24 mouse cellular contexts compared by ENCODE assay signal in the genomic region with DNA sequence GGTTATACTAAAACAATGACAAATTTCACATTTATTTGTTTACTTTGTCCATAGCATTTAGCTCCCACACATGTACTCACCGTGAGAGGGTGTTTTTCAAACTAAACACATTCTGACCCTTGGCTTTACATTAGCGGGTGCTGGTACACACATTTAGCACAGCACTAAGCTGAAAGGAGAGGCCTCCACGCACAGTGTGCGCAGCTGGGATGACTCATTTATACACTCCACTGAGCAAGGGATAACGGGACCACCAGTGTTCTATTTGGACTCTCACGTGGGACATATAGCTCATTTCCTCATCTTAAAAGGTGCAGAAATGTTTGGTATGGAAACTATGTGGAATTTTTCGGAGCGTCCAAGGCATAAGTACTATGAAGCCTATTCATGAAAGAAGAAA.
DNase-seq lines count a peak whose midpoint lies in the region; ATAC-seq and TF ChIP-seq lines count a peak whose summit lies in the region.
"Had no signal": no experiment of that assay in that cellular context is flagged by ENCODE, and none has a peak within 500 bp of the region (broad histone marks: within the 10 kb centered on the region; RNA-seq: fewer than 3 reads in every experiment).

No protein-coding gene starts in this region.

- ATAC-seq in lung, embryonic 14.5 days (ENCODE audit: insufficient read depth): peak; percentile 68
- ATAC-seq in midbrain, embryonic 11.5 days (ENCODE audit: low FRiP score): no peak
- ATAC-seq in midbrain, embryonic 16.5 days: no peak
- peak; percentile 66; the same call in 1 of the 2 replicates for ATAC-seq in stomach, embryonic 15.5 days (ENCODE audit: insufficient read depth, low FRiP score, low read depth)
- no peak for ATAC-seq in stomach, postnatal 0 days (ENCODE audit: low FRiP score, low TSS enrichment)
- ATAC-seq: forebrain, embryonic 15.5 days had no signal

- peak; percentile 17 for DNase-seq in lung, embryonic 14.5 days
- no peak for DNase-seq in lung, postnatal 25 days (ENCODE audit: low spot score)
- DNase-seq in midbrain, embryonic 11.5 days (ENCODE audit: low spot score, missing footprints): peak; percentile 81
- no peak for DNase-seq in stomach, postnatal 0 days (ENCODE audit: low spot score)
- DNase-seq: adrenal gland, adult 2 months; adrenal gland, postnatal 14 days; B cell, adult 2 months; cerebellum, adult 11-12 months; cerebellum, adult 8-10 months; cerebellum, postnatal 10 days; cerebellum, postnatal 36 days; gastrocnemius, postnatal 25 days; heart, adult 2 months had no signal

- TF ChIP-seq CTCF in lung, embryonic 14.5 days (IDR thresholded peaks at IDR 0.05; ENCODE audit: low read depth): no peak
- no peak for TF ChIP-seq CTCF in stomach, postnatal 0 days (IDR thresholded peaks at IDR 0.05; ENCODE audit: low read depth)

- no peaks in the 10 kb centered on the region for H3K4me1 ChIP-seq in lung, embryonic 14.5 days (ENCODE audit: insufficient read depth)
- peaks cover 9% of the 10 kb centered on the region; the same call in 1 of the 2 replicates for H3K4me1 ChIP-seq in midbrain, embryonic 11.5 days (ENCODE audit: control insufficient read depth, insufficient read depth, low read length)
- H3K4me1 ChIP-seq in midbrain, embryonic 16.5 days (ENCODE audit: control insufficient read depth, insufficient read depth, low read length): peaks cover 5% of the 10 kb centered on the region
- 0 out of 2 replicates have a peak, but pooled peaks cover 4% of the 10 kb centered on the region for H3K4me1 ChIP-seq in stomach, embryonic 15.5 days
- H3K4me1 ChIP-seq in stomach, postnatal 0 days (replicated peaks; ENCODE audit: control insufficient read depth, insufficient read depth): no peaks in the 10 kb centered on the region
- H3K4me1 ChIP-seq: embryonic facial prominence, embryonic 13.5 days; forebrain, embryonic 15.5 days had no signal

- no peak overlapping the region for H3K4me2 ChIP-seq in lung, embryonic 14.5 days
- H3K4me2 ChIP-seq in midbrain, embryonic 11.5 days: no peak overlapping the region
- H3K4me2 ChIP-seq in midbrain, embryonic 16.5 days (ENCODE audit: low read length): no peak overlapping the region
- no peak overlapping the region for H3K4me2 ChIP-seq in stomach, embryonic 15.5 days
- H3K4me2 ChIP-seq in stomach, postnatal 0 days (replicated peaks; ENCODE audit: low read depth): no peak overlapping the region
- H3K4me2 ChIP-seq: embryonic facial prominence, embryonic 13.5 days; forebrain, embryonic 12.5 days; forebrain, embryonic 15.5 days; hindbrain, embryonic 12.5 days; hindbrain, embryonic 15.5 days had no signal

- H3K4me3 ChIP-seq in lung, embryonic 14.5 days (ENCODE audit: low read depth, low read length): no peak overlapping the region
- no peak overlapping the region for H3K4me3 ChIP-seq in midbrain, embryonic 11.5 days (ENCODE audit: low read depth, low read length)
- H3K4me3 ChIP-seq in midbrain, embryonic 16.5 days (ENCODE audit: low read depth, low read length): no peak overlapping the region
- H3K4me3 ChIP-seq in stomach, embryonic 15.5 days (replicated peaks): no peak overlapping the region
- no peak overlapping the region for H3K4me3 ChIP-seq in stomach, postnatal 0 days (ENCODE audit: low read depth, low read length)
- H3K4me3 ChIP-seq: embryonic facial prominence, embryonic 10.5 days; embryonic facial prominence, embryonic 13.5 days; erythroblast, embryonic 14.5 days; forebrain, embryonic 12.5 days; forebrain, embryonic 15.5 days; heart, adult 2 months; heart, embryonic 10.5 days; hindbrain, embryonic 12.5 days; hindbrain, embryonic 15.5 days had no signal

- no peak overlapping the region for H3K9ac ChIP-seq in lung, embryonic 14.5 days
- no peak overlapping the region for H3K9ac ChIP-seq in midbrain, embryonic 11.5 days (ENCODE audit: low read length)
- H3K9ac ChIP-seq in midbrain, embryonic 16.5 days (ENCODE audit: low read depth, low read length): no peak overlapping the region
- no peak overlapping the region for H3K9ac ChIP-seq in stomach, embryonic 15.5 days
- no peak overlapping the region for H3K9ac ChIP-seq in stomach, postnatal 0 days (ENCODE audit: low read length)
- H3K9ac ChIP-seq: embryonic facial prominence, embryonic 13.5 days; forebrain, embryonic 12.5 days; forebrain, embryonic 15.5 days; hindbrain, embryonic 12.5 days; hindbrain, embryonic 15.5 days had no signal

- no peaks in the 10 kb centered on the region for H3K36me3 ChIP-seq in lung, embryonic 14.5 days (ENCODE audit: insufficient read depth)
- no peaks in the 10 kb centered on the region for H3K36me3 ChIP-seq in midbrain, embryonic 11.5 days (ENCODE audit: control insufficient read depth, insufficient read depth, low read length)
- no peaks in the 10 kb centered on the region for H3K36me3 ChIP-seq in midbrain, embryonic 16.5 days (ENCODE audit: control insufficient read depth, insufficient read depth, low read length)
- H3K36me3 ChIP-seq in stomach, embryonic 15.5 days: no peaks in the 10 kb centered on the region
- H3K36me3 ChIP-seq in stomach, postnatal 0 days (ENCODE audit: control insufficient read depth, insufficient read depth, low read length): no peaks in the 10 kb centered on the region
- H3K36me3 ChIP-seq: embryonic facial prominence, embryonic 10.5 days; embryonic facial prominence, embryonic 13.5 days; forebrain, embryonic 12.5 days; forebrain, embryonic 15.5 days; G1E; heart, embryonic 10.5 days; hindbrain, embryonic 12.5 days; hindbrain, embryonic 15.5 days had no signal

- no peak overlapping the region for H3K27ac ChIP-seq in lung, embryonic 14.5 days (ENCODE audit: low read depth)
- H3K27ac ChIP-seq in midbrain, embryonic 11.5 days (ENCODE audit: low read depth, low read length): no peak overlapping the region
- H3K27ac ChIP-seq in midbrain, embryonic 16.5 days (ENCODE audit: low read length): no peak overlapping the region
- no peak overlapping the region for H3K27ac ChIP-seq in stomach, embryonic 15.5 days
- no peak overlapping the region for H3K27ac ChIP-seq in stomach, postnatal 0 days (replicated peaks)
- H3K27ac ChIP-seq: embryonic facial prominence, embryonic 10.5 days; embryonic facial prominence, embryonic 13.5 days; forebrain, embryonic 12.5 days; forebrain, embryonic 15.5 days; heart, adult 2 months; heart, embryonic 10.5 days; hindbrain, embryonic 12.5 days; hindbrain, embryonic 15.5 days had no signal

- no peak for TF ChIP-seq EP300 in stomach, postnatal 0 days (optimal IDR thresholded peaks at IDR 0.05)

- no peaks in the 10 kb centered on the region for H3K27me3 ChIP-seq in lung, embryonic 14.5 days (ENCODE audit: insufficient read depth, low read length)
- no peaks in the 10 kb centered on the region for H3K27me3 ChIP-seq in midbrain, embryonic 11.5 days (ENCODE audit: control insufficient read depth, insufficient read depth, low read length)
- no peaks in the 10 kb centered on the region for H3K27me3 ChIP-seq in midbrain, embryonic 16.5 days (ENCODE audit: control insufficient read depth, insufficient read depth, low read depth, low read length)
- H3K27me3 ChIP-seq in stomach, embryonic 15.5 days (replicated peaks): no peaks in the 10 kb centered on the region
- no peaks in the 10 kb centered on the region for H3K27me3 ChIP-seq in stomach, postnatal 0 days (ENCODE audit: control insufficient read depth, insufficient read depth, low read length)
- H3K27me3 ChIP-seq: embryonic facial prominence, embryonic 13.5 days; forebrain, embryonic 12.5 days; forebrain, embryonic 15.5 days; hindbrain, embryonic 12.5 days; hindbrain, embryonic 15.5 days had no signal

- H3K9me3 ChIP-seq in lung, embryonic 14.5 days (ENCODE audit: low read depth, low read length): no peaks in the 10 kb centered on the region
- H3K9me3 ChIP-seq in midbrain, embryonic 11.5 days (ENCODE audit: control insufficient read depth, low read length): no peaks in the 10 kb centered on the region; the same call in 1 of the 2 replicates
- no peaks in the 10 kb centered on the region for H3K9me3 ChIP-seq in midbrain, embryonic 16.5 days (replicated peaks; ENCODE audit: control insufficient read depth, low read length, poor library complexity, severe bottlenecking)
- no peaks in the 10 kb centered on the region for H3K9me3 ChIP-seq in stomach, embryonic 15.5 days
- no peaks in the 10 kb centered on the region for H3K9me3 ChIP-seq in stomach, postnatal 0 days (ENCODE audit: control insufficient read depth, low read length)
- H3K9me3 ChIP-seq: embryonic facial prominence, embryonic 13.5 days; forebrain, embryonic 12.5 days; forebrain, embryonic 15.5 days; G1E; heart, embryonic 10.5 days; hindbrain, embryonic 12.5 days; hindbrain, embryonic 15.5 days had no signal

- 25% methylated on average over 8 of the region's 8 CpGs for WGBS in lung, embryonic 14.5 days
- WGBS in midbrain, embryonic 11.5 days: 66% methylated on average over 8 of the region's 8 CpGs
- 63% methylated on average over 8 of the region's 8 CpGs for WGBS in midbrain, embryonic 16.5 days
- 28% methylated on average over 8 of the region's 8 CpGs for WGBS in stomach, embryonic 15.5 days
- 31% methylated on average over 8 of the region's 8 CpGs for WGBS in stomach, postnatal 0 days

Comparison
In these comparisons a context has a peak if more than half of its experiments do, and no peak if none do; other contexts are left out.
1. ATAC-seq: peak in lung, embryonic 14.5 days (single experiment) and stomach, embryonic 15.5 days (single experiment); none in midbrain, embryonic 11.5 days (single experiment), midbrain, embryonic 16.5 days (single experiment) and stomach, postnatal 0 days (single experiment).
2. DNase-seq: peak in lung, embryonic 14.5 days (single experiment) and midbrain, embryonic 11.5 days (single experiment); none in lung, postnatal 25 days (single experiment) and stomach, postnatal 0 days (single experiment).